Comparison of ENCODE assay signal across 9 mouse cellular contexts in genomic region chr10:75058761-75059395, GRCm38 (mm10). TPM values are rescaled to one million over a fixed set of nuclear protein-coding genes. Genes with fewer than 3 reads are reported as not detected.
DNase-seq lines count a peak whose midpoint lies in the region; ATAC-seq and TF ChIP-seq lines count a peak whose summit lies in the region.
"Had no signal": no experiment of that assay in that cellular context is flagged by ENCODE, and none has a peak within 500 bp of the region (broad histone marks: within the 10 kb centered on the region; RNA-seq: fewer than 3 reads in every experiment).

No protein-coding gene starts in this region.

- H3K27ac ChIP-seq in lung, embryonic 14.5 days (ENCODE audit: low read depth), result no peak overlapping the region
- H3K27ac ChIP-seq in embryonic facial prominence, embryonic 13.5 days, result no peak overlapping the region
- H3K27ac ChIP-seq in liver, embryonic 11.5 days (ENCODE audit: low read depth, low read length), result no peak overlapping the region; the same call in 1 of the 2 replicates

- H3K36me3 ChIP-seq in lung, embryonic 14.5 days (ENCODE audit: insufficient read depth), result no peaks in the 10 kb centered on the region
- H3K36me3 ChIP-seq in embryonic facial prominence, embryonic 13.5 days, result no peaks in the 10 kb centered on the region
- no peaks in the 10 kb centered on the region for H3K36me3 ChIP-seq in liver, embryonic 11.5 days (ENCODE audit: control insufficient read depth, insufficient read depth, low read length)

- no peak for TF ChIP-seq POLR2A in lung, adult 2 months (IDR thresholded peaks at IDR 0.05; ENCODE audit: borderline replicate concordance, extremely low read depth, low read depth, low read length)

- no peaks in the 10 kb centered on the region for H3K27me3 ChIP-seq in lung, embryonic 14.5 days (ENCODE audit: insufficient read depth, low read length)
- no peaks in the 10 kb centered on the region for H3K27me3 ChIP-seq in embryonic facial prominence, embryonic 13.5 days
- H3K27me3 ChIP-seq in liver, embryonic 11.5 days (replicated peaks; ENCODE audit: control insufficient read depth, insufficient read depth, low read length), result peaks cover 20% of the 10 kb centered on the region

- no peak overlapping the region for H3K4me3 ChIP-seq in lung, embryonic 14.5 days (ENCODE audit: low read depth, low read length)
- H3K4me3 ChIP-seq in lung, adult 2 months (replicated peaks; ENCODE audit: extremely low read depth, low read depth, low read length), result no peak overlapping the region
- H3K4me3 ChIP-seq in embryonic facial prominence, embryonic 13.5 days, result no peak overlapping the region
- no peak overlapping the region for H3K4me3 ChIP-seq in liver, embryonic 11.5 days (ENCODE audit: low read depth, low read length)

- 32% methylated on average over 9 of the region's 9 CpGs for WGBS in lung, embryonic 14.5 days
- 41% methylated on average over 9 of the region's 9 CpGs for WGBS in lung, adult 2 months
- 37% methylated on average over 9 of the region's 9 CpGs for WGBS in embryonic facial prominence, embryonic 13.5 days
- 46% methylated on average over 9 of the region's 9 CpGs for WGBS in liver, embryonic 11.5 days

- ATAC-seq in lung, embryonic 14.5 days (ENCODE audit: insufficient read depth), result no peak
- no peak for ATAC-seq in embryonic facial prominence, embryonic 13.5 days (ENCODE audit: insufficient number of reproducible peaks, insufficient read depth, low FRiP score, low TSS enrichment, low read depth)
- ATAC-seq in liver, embryonic 11.5 days (replicated peaks; ENCODE audit: low FRiP score), result no peak

- H3K9me3 ChIP-seq in lung, embryonic 14.5 days (ENCODE audit: low read depth, low read length), result no peaks in the 10 kb centered on the region
- no peaks in the 10 kb centered on the region for H3K9me3 ChIP-seq in embryonic facial prominence, embryonic 13.5 days
- no peaks in the 10 kb centered on the region for H3K9me3 ChIP-seq in liver, embryonic 11.5 days (ENCODE audit: control insufficient read depth, low read length)

- H3K4me2 ChIP-seq in lung, embryonic 14.5 days, result peak overlapping the region; percentile 10; the same call in 1 of the 2 replicates
- H3K4me2 ChIP-seq in embryonic facial prominence, embryonic 13.5 days, result peak overlapping the region; percentile 94
- peak overlapping the region; percentile 80 for H3K4me2 ChIP-seq in liver, embryonic 11.5 days

- H3K9ac ChIP-seq in lung, embryonic 14.5 days, result no peak overlapping the region
- no peak overlapping the region for H3K9ac ChIP-seq in embryonic facial prominence, embryonic 13.5 days
- no peak overlapping the region for H3K9ac ChIP-seq in liver, embryonic 11.5 days (ENCODE audit: low read depth, low read length)

- peaks cover 23% of the 10 kb centered on the region for H3K4me1 ChIP-seq in lung, embryonic 14.5 days (ENCODE audit: insufficient read depth)
- H3K4me1 ChIP-seq in lung, adult 2 months (ENCODE audit: control insufficient read depth, insufficient read depth, low read length), result peaks cover 14% of the 10 kb centered on the region
- H3K4me1 ChIP-seq in embryonic facial prominence, embryonic 13.5 days, result peaks cover 46% of the 10 kb centered on the region
- peaks cover 46% of the 10 kb centered on the region for H3K4me1 ChIP-seq in liver, embryonic 11.5 days (replicated peaks; ENCODE audit: control insufficient read depth, insufficient read depth, low read length)

- no peak for TF ChIP-seq CTCF in lung, embryonic 14.5 days (IDR thresholded peaks at IDR 0.05; ENCODE audit: low read depth)
- no peak for TF ChIP-seq CTCF in lung, adult 2 months (IDR thresholded peaks at IDR 0.05; ENCODE audit: insufficient read depth, low read length)

- DNase-seq in lung, embryonic 14.5 days, result peak; percentile 61
- DNase-seq in lung, adult 2 months, result no peak
- no peak for DNase-seq in liver, embryonic 11.5 days (ENCODE audit: low spot score)
- DNase-seq in retina, postnatal 1 day, result peak; percentile 63
- DNase-seq in layer of hippocampus, postnatal 36 days, result no peak
- DNase-seq in natural killer cell, adult 2 months (ENCODE audit: low spot score in 2 of 2), result no peak
- no peak for DNase-seq in gastrocnemius, postnatal 25 days

RNA-seq across cellular contexts. Expression of gene Bcr, which starts 1.5 kb away (rescaled TPM):
- polyA plus RNA-seq in lung, embryonic 14.5 days (2014; fragmentation: Nextera tagmentation; extraction: Ambion mirVana), result 10.9 and 11.5 TPM in 2 replicates
- polyA plus RNA-seq in lung, adult 2 months (2012; rRNA removed), result 51.8 and 51.9 TPM in 2 replicates
- 9.5 and 10.6 TPM in 2 replicates for polyA plus RNA-seq in embryonic facial prominence, embryonic 13.5 days (2015; fragmentation: Nextera tagmentation; extraction: Ambion mirVana)
- polyA plus RNA-seq in liver, embryonic 11.5 days (2014; fragmentation: Nextera tagmentation; extraction: Ambion mirVana), result 4.2 and 6.8 TPM in 2 replicates
- total RNA-seq in layer of hippocampus, postnatal 36 days (2021), result 100 to 1,000 TPM; 121 to 133 TPM
- total RNA-seq in gastrocnemius, postnatal 25 days (2021), result 1 to 10 TPM; 3.6 to 4.8 TPM

RNA-seq across cellular contexts. Expression of gene Rab36, which starts 22.0 kb away (rescaled TPM):
- polyA plus RNA-seq in lung, embryonic 14.5 days (2014; fragmentation: Nextera tagmentation; extraction: Ambion mirVana), result 12.8 and 14.8 TPM in 2 replicates
- 13.4 and 19.3 TPM in 2 replicates for polyA plus RNA-seq in lung, adult 2 months (2012; rRNA removed)
- 11.7 and 12.4 TPM in 2 replicates for polyA plus RNA-seq in embryonic facial prominence, embryonic 13.5 days (2015; fragmentation: Nextera tagmentation; extraction: Ambion mirVana)
- 6.5 and 7.8 TPM in 2 replicates for polyA plus RNA-seq in liver, embryonic 11.5 days (2014; fragmentation: Nextera tagmentation; extraction: Ambion mirVana)
- total RNA-seq in layer of hippocampus, postnatal 36 days (2021), result 10 to 100 TPM; 30.4 to 32.2 TPM
- total RNA-seq in gastrocnemius, postnatal 25 days (2021), result under 1 TPM; 0.46 to 0.54 TPM

RNA-seq across cellular contexts. Expression of gene Rsph14, which starts 26.5 kb away (rescaled TPM):
- not detected in 2 replicates for polyA plus RNA-seq in lung, embryonic 14.5 days (2014; fragmentation: Nextera tagmentation; extraction: Ambion mirVana)
- polyA plus RNA-seq in lung, adult 2 months (2012; rRNA removed), result 3.3 and 6.1 TPM in 2 replicates
- 0.23 TPM in 1 of 2 replicates, not detected in the other for polyA plus RNA-seq in embryonic facial prominence, embryonic 13.5 days (2015; fragmentation: Nextera tagmentation; extraction: Ambion mirVana)
- not detected in 2 replicates for polyA plus RNA-seq in liver, embryonic 11.5 days (2014; fragmentation: Nextera tagmentation; extraction: Ambion mirVana)
- 1 to 10 TPM in 1 of 2 experiments, not detected in 1; 1.1 TPM for total RNA-seq in layer of hippocampus, postnatal 36 days (2021)
- total RNA-seq in gastrocnemius, postnatal 25 days (2021), result not detected
- total RNA-seq: gastrocnemius, postnatal 36 days had no signal

Comparison
In these comparisons a context has a peak if more than half of its experiments do, and no peak if none do; other contexts are left out.
1. DNase-seq: peak in lung, embryonic 14.5 days (single experiment) and retina, postnatal 1 day (single experiment); none in lung, adult 2 months (single experiment), liver, embryonic 11.5 days (single experiment), layer of hippocampus, postnatal 36 days (0 of 2), natural killer cell, adult 2 months (0 of 2) and gastrocnemius, postnatal 25 days (single experiment).
2. H3K4me2 ChIP-seq: peak in every context shown above with its lines; median percentile 94 in embryonic facial prominence, embryonic 13.5 days; 80 in liver, embryonic 11.5 days; 10 in lung, embryonic 14.5 days.